Mouse (Mus musculus) megakaryocyte, embryonic 14.5 days (primary cell): ENCODE measurements at regions not wholly inside any gene's neighbourhood (a gene's known extent, or its start where the extent isn't known, plus 50 kb on each side); places are given as distances from the start of the nearest gene placed in this dataset.

Source experiments
- FLI1 ChIP-seq: IDR thresholded peaks from 2 replicates; pipeline ENCODE4 v1.6.1; 2012; ENCODE audit warnings: low read length, inconsistent platforms, mixed read lengths
- GATA1 ChIP-seq: IDR thresholded peaks from 3 replicates; pipeline ENCODE4 v1.6.1; 2012; ENCODE audit warnings: mixed read lengths, low read length, inconsistent platforms, borderline replicate concordance

- TF ChIP-seq GATA1 (no peak), FLI1 (no peak)
These were observed 60.6 kb upstream of the Errfi1 start for GRCm38 (mm10) chr4:150793146-150793545.
